Mouse (Mus musculus) embryonic facial prominence, embryonic 13.5 days (tissue): ENCODE measurements at regions not wholly inside any gene's neighbourhood (a gene's known extent, or its start where the extent isn't known, plus 50 kb on each side); places are given as distances from the start of the nearest gene placed in this dataset.
A peak's percentile ranks its signal among the peaks of the same experiment; 100 is the strongest.
"Not testable (repeated sequence)": the region's sequence is repeated elsewhere in the genome, so short reads cannot be mapped to it uniquely, and the experiment has no call there.

Experiments used
- ATAC-seq: fragments of 200-750 bp; cut with Nextera tagmentation; 2 replicates; pipeline ENCODE4 v1.8.0; 2017; ENCODE audit warnings: low read depth; ENCODE audit not compliant: insufficient number of reproducible peaks, insufficient read depth, low FRiP score, low TSS enrichment
- H3K27ac ChIP-seq: fragments of 300-500 bp; sonication (generic); 2 replicates; pipeline ENCODE4 v1.5.1; 2015; ENCODE audit warnings: moderate library complexity, mild to moderate bottlenecking, inconsistent platforms
- H3K27me3 ChIP-seq: fragments of 300-500 bp; sonication (generic); 2 replicates; pipeline ENCODE4 v1.6.1; 2015; ENCODE audit warnings: mild to moderate bottlenecking, inconsistent platforms
- H3K36me3 ChIP-seq: fragments of 300-500 bp; sonication (generic); 2 replicates; pipeline ENCODE4 v1.6.1; 2015; ENCODE audit warnings: mild to moderate bottlenecking, inconsistent platforms
- H3K4me1 ChIP-seq: fragments of 300-500 bp; sonication (generic); 2 replicates; pipeline ENCODE4 v1.6.1; 2015; ENCODE audit warnings: inconsistent platforms
- H3K4me2 ChIP-seq: fragments of 300-500 bp; sonication (generic); 2 replicates; pipeline ENCODE4 v1.6.1; 2015; ENCODE audit warnings: moderate library complexity, mild to moderate bottlenecking, inconsistent platforms
- H3K4me3 ChIP-seq: fragments of 300-500 bp; sonication (generic); 2 replicates; pipeline ENCODE4 v1.5.1; 2015; ENCODE audit warnings: mild to moderate bottlenecking, inconsistent platforms
- H3K9ac ChIP-seq: fragments of 300-500 bp; sonication (generic); 2 replicates; pipeline ENCODE4 v1.6.1; 2015; ENCODE audit warnings: mild to moderate bottlenecking, inconsistent platforms
- H3K9me3 ChIP-seq: fragments of 300-500 bp; sonication (generic); 2 replicates; pipeline ENCODE4 v1.6.1; 2016; ENCODE audit warnings: inconsistent platforms
- WGBS: fragments of 180-500 bp; shearing (Covaris S2); methylation state at CpG from one replicate; pipeline ENCODE4 v1.1.7; 2015; ENCODE audit warnings: mixed read lengths; 5-methylcytosine and 5-hydroxymethylcytosine counted together

DNA sequence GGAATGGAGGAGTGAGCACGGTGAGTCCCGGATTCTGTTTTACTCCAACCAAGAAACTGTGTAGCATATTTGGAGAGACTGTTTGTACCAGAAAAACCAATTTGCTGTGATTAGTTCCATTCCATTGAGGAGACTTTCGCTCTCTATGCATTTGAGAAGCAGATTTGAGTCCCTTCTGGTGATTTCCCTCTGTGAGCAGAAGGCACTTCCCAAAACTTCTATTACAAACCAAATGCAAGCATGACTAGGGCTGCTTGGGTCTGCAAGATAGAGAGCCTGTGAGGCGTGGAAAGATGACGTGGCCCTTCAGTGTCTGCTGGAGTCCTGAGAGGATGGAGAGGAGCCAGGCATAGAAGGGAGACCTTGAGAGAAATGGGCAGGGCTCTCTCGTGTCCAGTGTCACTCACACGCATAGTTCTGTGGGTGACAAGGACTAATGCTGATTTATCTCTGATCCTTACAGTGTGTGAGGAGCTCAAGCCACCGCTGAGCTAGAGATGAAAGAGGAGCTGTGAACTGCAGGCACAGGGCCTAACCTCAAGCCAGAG, 153.7 kb upstream of the Map1b start:
- Histone ChIP-seq H3K4me2 (no peak overlapping the region), H3K4me1 (peaks cover 4% of the 10 kb centered on the region; the same call in 1 of the 2 replicates), H3K9me3 (no peaks in the 10 kb centered on the region), H3K36me3 (no peaks in the 10 kb centered on the region), H3K9ac (no peak overlapping the region), H3K4me3 (no peak overlapping the region), H3K27me3 (no peaks in the 10 kb centered on the region), H3K27ac (no peak overlapping the region)
- ATAC-seq, result no peak
- WGBS, result 73% methylated on average over 8 of the region's 8 CpGs

GRCm38 (mm10) chr13:99668613-99669012, 152.3 kb upstream of the Map1b start:
- Histone ChIP-seq H3K9me3 (no peaks in the 10 kb centered on the region), H3K4me1 (peaks cover 4% of the 10 kb centered on the region; the same call in 1 of the 2 replicates), H3K4me2 (no peak overlapping the region), H3K27ac (no peak overlapping the region), H3K9ac (no peak overlapping the region), H3K4me3 (no peak overlapping the region), H3K27me3 (no peaks in the 10 kb centered on the region), H3K36me3 (no peaks in the 10 kb centered on the region)
- WGBS, result 62% methylated on average over 8 of the region's 8 CpGs
- no peak for ATAC-seq

GRCm38 (mm10) chr13:99666086-99666485, 149.7 kb upstream of the Map1b start:
- H3K9ac ChIP-seq, result no peak overlapping the region
- H3K27ac ChIP-seq, result no peak overlapping the region
- ATAC-seq, result no peak
- H3K36me3 ChIP-seq, result no peaks in the 10 kb centered on the region
- no peaks in the 10 kb centered on the region for H3K9me3 ChIP-seq
- H3K4me1 ChIP-seq, result no peaks in the 10 kb centered on the region; the same call in 1 of the 2 replicates
- 71% methylated on average over 7 of the region's 7 CpGs for WGBS
- no peak overlapping the region for H3K4me2 ChIP-seq
- H3K4me3 ChIP-seq, result no peak overlapping the region
- no peaks in the 10 kb centered on the region for H3K27me3 ChIP-seq

- not testable (repeated sequence) for H3K9me3 ChIP-seq, H3K4me3 ChIP-seq, H3K27me3 ChIP-seq, H3K4me1 ChIP-seq, ATAC-seq, H3K27ac ChIP-seq, H3K9ac ChIP-seq, H3K36me3 ChIP-seq, H3K4me2 ChIP-seq
- 91% methylated on average over 12 of the region's 12 CpGs for WGBS
These were observed 147.1 kb upstream of the Map1b start for GRCm38 (mm10) chr13:99663422-99663821.

GRCm38 (mm10) chr13:99647661-99648204, 131.4 kb upstream of the Map1b start:
- H3K4me1 ChIP-seq, result peaks cover 4% of the 10 kb centered on the region; the same call in 1 of the 2 replicates
- no peak overlapping the region for H3K4me3 ChIP-seq
- H3K27ac ChIP-seq, result no peak overlapping the region
- H3K9me3 ChIP-seq, result no peaks in the 10 kb centered on the region
- ATAC-seq, result no peak
- no peak overlapping the region for H3K4me2 ChIP-seq
- no peaks in the 10 kb centered on the region for H3K36me3 ChIP-seq
- WGBS, result 79% methylated on average over 6 of the region's 6 CpGs
- H3K27me3 ChIP-seq, result no peaks in the 10 kb centered on the region
- no peak overlapping the region for H3K9ac ChIP-seq

DNA sequence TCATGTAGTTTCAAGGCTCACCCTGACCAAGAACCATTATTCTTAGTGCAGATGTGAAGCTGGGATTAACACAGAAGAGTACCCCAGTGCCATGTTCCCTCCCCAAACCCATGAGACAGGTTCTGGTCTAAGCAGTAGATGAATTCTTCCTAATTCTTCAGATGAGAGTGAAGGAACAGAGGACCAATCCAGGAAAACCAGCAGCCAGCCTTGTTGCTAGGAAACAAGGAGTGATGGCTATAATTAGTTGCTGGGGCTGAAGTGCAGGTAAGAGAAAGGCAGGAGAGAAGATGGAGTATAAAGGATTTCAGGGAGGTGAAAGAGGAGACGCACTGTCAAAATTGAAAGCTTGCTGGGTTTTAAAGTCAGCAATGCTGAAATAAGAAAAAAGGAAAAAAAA, 128.4 kb upstream of the Map1b start:
- Histone ChIP-seq H3K4me3 (no peak overlapping the region), H3K4me1 (peaks cover 18% of the 10 kb centered on the region), H3K9ac (no peak overlapping the region), H3K27me3 (no peaks in the 10 kb centered on the region), H3K27ac (no peak overlapping the region), H3K36me3 (no peaks in the 10 kb centered on the region), H3K4me2 (no peak overlapping the region), H3K9me3 (no peaks in the 10 kb centered on the region)
- WGBS, result 84% methylated on average over 1 of the region's 1 CpGs
- ATAC-seq, result no peak

GRCm38 (mm10) chr13:99642811-99643210, 126.5 kb upstream of the Map1b start:
- ATAC-seq, result no peak
- 45% methylated on average over 5 of the region's 5 CpGs for WGBS
- H3K27ac ChIP-seq, result peak overlapping the region; percentile 70; the same call in 1 of the 2 replicates

GRCm38 (mm10) chr13:99642301-99642700, 126.0 kb upstream of the Map1b start:
- ATAC-seq, result no peak

More at GRCm38 (mm10) chr13:99642811-99643210, 126.5 kb upstream of the Map1b start:
- Histone ChIP-seq H3K9me3 (no peaks in the 10 kb centered on the region), H3K4me3 (no peak overlapping the region), H3K27me3 (no peaks in the 10 kb centered on the region), H3K36me3 (no peaks in the 10 kb centered on the region), H3K4me2 (no peak overlapping the region), H3K4me1 (peaks cover 18% of the 10 kb centered on the region), H3K9ac (no peak overlapping the region)

DNA sequence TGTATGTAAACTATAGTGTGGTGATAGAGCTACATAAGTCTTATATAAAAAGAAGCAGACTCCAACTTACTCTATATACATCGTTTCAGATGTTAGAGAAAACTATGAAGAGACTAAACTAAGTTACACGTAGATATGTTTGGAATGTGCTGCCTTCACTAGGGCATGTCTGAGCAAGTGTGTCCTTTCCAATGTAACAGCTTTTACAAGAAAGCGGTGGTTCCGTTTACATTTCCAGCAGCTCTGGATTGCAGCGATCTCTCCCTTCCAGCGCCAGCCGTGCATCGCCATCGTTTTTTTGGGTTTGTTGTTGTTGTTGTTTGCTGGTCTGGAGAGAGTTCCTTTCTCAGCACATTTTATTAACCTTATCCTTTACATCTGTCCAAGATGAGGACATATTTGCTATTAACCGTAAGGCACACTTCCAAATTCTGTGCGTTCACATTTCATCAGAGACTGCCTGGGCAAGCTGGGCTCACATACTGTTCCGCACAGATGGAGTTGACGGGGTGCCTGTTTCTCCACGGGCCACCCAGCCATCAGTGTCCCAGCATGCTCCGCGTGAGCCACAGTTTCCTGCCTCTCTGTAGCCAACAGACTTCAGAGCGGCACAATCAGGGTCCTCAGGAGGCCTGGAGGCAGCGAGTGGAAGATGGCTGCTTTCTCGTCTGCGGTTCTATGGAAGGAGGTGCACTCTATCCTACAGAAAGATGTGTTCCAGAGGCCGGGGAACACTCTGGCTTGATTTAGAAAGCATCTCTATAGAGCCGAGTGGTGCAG, 125.2 kb upstream of the Map1b start:
- no peaks in the 10 kb centered on the region for H3K36me3 ChIP-seq
- no peak for ATAC-seq
- 60% methylated on average over 22 of the region's 22 CpGs for WGBS
- H3K4me1 ChIP-seq, result peaks cover 18% of the 10 kb centered on the region
- no peak overlapping the region for H3K4me3 ChIP-seq
- peak overlapping the region; percentile 70 for H3K27ac ChIP-seq
- H3K9me3 ChIP-seq, result no peaks in the 10 kb centered on the region
- peak overlapping the region; percentile 29; the same call in 1 of the 2 replicates for H3K4me2 ChIP-seq
- no peaks in the 10 kb centered on the region for H3K27me3 ChIP-seq
- H3K9ac ChIP-seq, result no peak overlapping the region

More at GRCm38 (mm10) chr13:99642301-99642700, 126.0 kb upstream of the Map1b start:
- no peak overlapping the region for H3K4me3 ChIP-seq
- H3K4me2 ChIP-seq, result no peak overlapping the region; the same call in 1 of the 2 replicates
- H3K36me3 ChIP-seq, result no peaks in the 10 kb centered on the region
- H3K27me3 ChIP-seq, result no peaks in the 10 kb centered on the region
- H3K4me1 ChIP-seq, result peaks cover 18% of the 10 kb centered on the region
- peak overlapping the region; percentile 70 for H3K27ac ChIP-seq
- WGBS, result 43% methylated on average over 5 of the region's 5 CpGs
- H3K9ac ChIP-seq, result no peak overlapping the region
- no peaks in the 10 kb centered on the region for H3K9me3 ChIP-seq

- H3K27me3 ChIP-seq, result no peaks in the 10 kb centered on the region
- H3K9me3 ChIP-seq, result no peaks in the 10 kb centered on the region
- no peak overlapping the region for H3K4me2 ChIP-seq
- ATAC-seq, result no peak
- 80% methylated on average over 5 of the region's 5 CpGs for WGBS
- no peak overlapping the region for H3K27ac ChIP-seq
- no peak overlapping the region for H3K4me3 ChIP-seq
- H3K4me1 ChIP-seq, result no peaks in the 10 kb centered on the region
- no peaks in the 10 kb centered on the region for H3K36me3 ChIP-seq
- H3K9ac ChIP-seq, result no peak overlapping the region
These were observed 116.4 kb upstream of the Map1b start for GRCm38 (mm10) chr13:99632706-99633105.

- Histone ChIP-seq H3K27me3 (no peaks in the 10 kb centered on the region), H3K4me2 (no peak overlapping the region), H3K9ac (no peak overlapping the region), H3K27ac (no peak overlapping the region), H3K36me3 (no peaks in the 10 kb centered on the region), H3K4me3 (no peak overlapping the region), H3K4me1 (no peaks in the 10 kb centered on the region), H3K9me3 (no peaks in the 10 kb centered on the region)
- no peak for ATAC-seq
- WGBS, result 66% methylated on average over 3 of the region's 3 CpGs
These were observed 114.5 kb upstream of the Map1b start for GRCm38 (mm10) chr13:99630800-99631199.

- Histone ChIP-seq H3K4me1 (no peaks in the 10 kb centered on the region), H3K9me3 (no peaks in the 10 kb centered on the region), H3K27me3 (no peaks in the 10 kb centered on the region), H3K36me3 (no peaks in the 10 kb centered on the region), H3K4me2 (no peak overlapping the region), H3K27ac (no peak overlapping the region), H3K9ac (no peak overlapping the region), H3K4me3 (no peak overlapping the region)
- no peak for ATAC-seq
- 89% methylated on average over 22 of the region's 22 CpGs for WGBS
These were observed 114.0 kb upstream of the Map1b start for GRCm38 (mm10) chr13:99630356-99630755.
